Mouse (Mus musculus): ENCODE results near the gene Gpr21. TPM values are rescaled to one million over a fixed set of nuclear protein-coding genes. Genes with fewer than 3 reads are reported as not detected.

Gpr21 gene
- polyA plus RNA-seq (2015; fragmentation: Nextera tagmentation; extraction: Ambion mirVana): 0.67 and 1.0 TPM in 2 replicates

DNA sequence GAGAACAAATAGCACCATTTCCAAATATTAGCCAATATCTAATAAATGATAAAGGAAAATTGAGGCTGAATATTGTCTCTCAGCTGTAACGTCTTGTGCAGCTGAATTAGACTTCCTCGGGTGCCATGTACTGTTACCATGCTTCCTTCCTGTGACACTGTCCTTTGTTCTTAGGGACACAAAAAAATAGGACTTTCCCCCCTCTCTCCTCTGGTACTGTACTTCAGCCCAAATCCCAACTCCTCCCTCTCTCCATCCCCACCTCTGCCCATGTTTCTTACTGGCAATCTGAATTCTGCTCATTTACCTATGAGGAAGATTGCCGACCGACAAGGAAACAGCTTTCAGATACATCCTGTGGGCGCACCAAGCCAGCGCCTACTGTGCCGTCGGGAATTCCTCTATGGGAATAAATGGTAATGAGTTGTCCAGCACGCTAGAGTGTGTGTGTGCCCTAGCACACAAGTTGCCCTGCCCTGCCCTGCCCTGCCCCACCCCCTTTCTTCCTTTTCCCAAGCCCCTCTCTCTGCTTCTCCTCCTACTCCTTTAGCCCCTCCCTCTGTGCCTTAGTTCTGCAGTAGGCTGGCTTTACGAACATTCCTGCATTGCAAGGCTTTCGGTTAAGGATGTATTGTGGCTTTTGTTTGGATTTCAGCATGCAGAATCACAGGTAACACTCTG, at the start of gene Gpr21:
Gene Gpr21, plus strand, starts transcription at position 303 of the 681 bp plus-strand sequence.
- 0 out of 2 replicates have a peak within 1 kb of the TSS, but pooled peaks have one; percentile 14 for H3K4me3 ChIP-seq (replicated peaks; ENCODE audit: low read depth, low read length)
- no peaks in the 10 kb centered on the region for H3K9me3 ChIP-seq (replicated peaks; ENCODE audit: low read length)
- TF ChIP-seq CTCF (IDR thresholded peaks at IDR 0.05; ENCODE audit: low read depth): no peak
- DNase-seq (ENCODE audit: low spot score) (peak; percentile 60), ATAC-seq (replicated peaks; ENCODE audit: low FRiP score, low read depth) (no peak; the same call in 1 of the 2 replicates)
- no peaks in the 10 kb centered on the region for H3K27me3 ChIP-seq (ENCODE audit: insufficient read depth, low read length)
- peak within 1 kb of the TSS; percentile 1; the same call in 1 of the 2 replicates for H3K9ac ChIP-seq (ENCODE audit: low read depth, low read length)
- peak within 1 kb of the TSS; percentile 31 for H3K4me2 ChIP-seq (ENCODE audit: low read length)
- H3K36me3 ChIP-seq (ENCODE audit: insufficient read depth, low read length): peaks cover 5% of the 10 kb centered on the region; the same call in 1 of the 2 replicates
- WGBS: 26% methylated on average over 11 of the region's 11 CpGs
- no peaks in the 10 kb centered on the region for H3K4me1 ChIP-seq (replicated peaks; ENCODE audit: insufficient read depth, low read length)
- no peak within 1 kb of the TSS for H3K27ac ChIP-seq

DNA sequence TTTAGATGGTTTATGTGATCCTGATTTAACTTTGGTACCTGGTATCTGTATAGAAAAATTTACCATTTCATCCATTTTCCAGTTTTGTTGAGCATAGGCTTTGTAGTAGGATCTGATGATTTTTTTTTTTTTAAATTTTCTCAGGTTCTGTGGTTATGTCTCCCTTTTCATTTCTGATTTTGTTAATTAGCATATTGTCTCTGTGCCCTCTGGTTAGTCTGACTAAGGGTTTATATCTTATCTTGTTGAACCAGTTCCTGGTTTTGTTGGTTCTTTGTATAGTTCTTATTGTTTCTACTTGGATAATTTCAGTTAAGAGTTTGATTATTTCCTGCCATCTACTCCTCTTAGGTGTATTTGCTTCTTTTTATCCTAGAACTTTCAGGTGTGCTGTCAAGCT, 36.6 kb upstream of the Gpr21 start:
- H3K4me3 ChIP-seq (replicated peaks; ENCODE audit: low read depth, low read length): no peak overlapping the region
- DNase-seq (ENCODE audit: low spot score) (no peak), ATAC-seq (replicated peaks; ENCODE audit: low FRiP score, low read depth) (no peak)
- TF ChIP-seq CTCF (IDR thresholded peaks at IDR 0.05; ENCODE audit: low read depth): no peak
- H3K36me3 ChIP-seq (ENCODE audit: insufficient read depth, low read length): peaks cover 25% of the 10 kb centered on the region
- H3K27me3 ChIP-seq (ENCODE audit: insufficient read depth, low read length): no peaks in the 10 kb centered on the region
- H3K9me3 ChIP-seq (replicated peaks; ENCODE audit: low read length): no peaks in the 10 kb centered on the region
- H3K9ac ChIP-seq (ENCODE audit: low read depth, low read length): no peak overlapping the region
- H3K27ac ChIP-seq: no peak overlapping the region
- no peak overlapping the region for H3K4me2 ChIP-seq (ENCODE audit: low read length)
- H3K4me1 ChIP-seq (replicated peaks; ENCODE audit: insufficient read depth, low read length): no peaks in the 10 kb centered on the region

DNA sequence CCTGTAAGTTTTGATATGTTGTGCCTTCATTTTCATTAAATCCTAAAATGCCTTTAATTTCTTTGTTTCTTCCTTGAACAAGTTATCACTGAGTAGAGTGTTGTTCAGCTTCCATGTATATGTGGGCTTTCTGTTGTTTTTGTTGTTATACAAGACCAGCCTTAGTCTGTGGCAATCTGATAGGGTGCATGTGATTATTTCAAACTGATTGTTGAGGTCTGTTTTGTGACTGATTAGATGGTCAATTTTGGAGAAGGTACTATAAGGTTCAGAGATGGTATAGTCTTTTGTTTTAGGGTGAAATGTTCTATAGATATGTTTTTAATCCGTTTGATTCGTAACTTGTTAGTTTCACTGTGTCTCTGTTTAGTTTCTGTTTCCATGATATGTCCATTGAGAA, 36.1 kb upstream of the Gpr21 start:
- no peak for TF ChIP-seq CTCF (IDR thresholded peaks at IDR 0.05; ENCODE audit: low read depth)
- Histone ChIP-seq H3K36me3 (ENCODE audit: insufficient read depth, low read length) (peaks cover 25% of the 10 kb centered on the region), H3K27me3 (ENCODE audit: insufficient read depth, low read length) (no peaks in the 10 kb centered on the region), H3K9me3 (replicated peaks; ENCODE audit: low read length) (no peaks in the 10 kb centered on the region), H3K4me3 (replicated peaks; ENCODE audit: low read depth, low read length) (no peak overlapping the region), H3K4me1 (replicated peaks; ENCODE audit: insufficient read depth, low read length) (no peaks in the 10 kb centered on the region), H3K27ac (no peak overlapping the region), H3K9ac (ENCODE audit: low read depth, low read length) (no peak overlapping the region), H3K4me2 (ENCODE audit: low read length) (no peak overlapping the region)
- DNase-seq (ENCODE audit: low spot score): no peak
- WGBS: 98% methylated on average over 2 of the region's 2 CpGs
- no peak for ATAC-seq (replicated peaks; ENCODE audit: low FRiP score, low read depth)

DNA sequence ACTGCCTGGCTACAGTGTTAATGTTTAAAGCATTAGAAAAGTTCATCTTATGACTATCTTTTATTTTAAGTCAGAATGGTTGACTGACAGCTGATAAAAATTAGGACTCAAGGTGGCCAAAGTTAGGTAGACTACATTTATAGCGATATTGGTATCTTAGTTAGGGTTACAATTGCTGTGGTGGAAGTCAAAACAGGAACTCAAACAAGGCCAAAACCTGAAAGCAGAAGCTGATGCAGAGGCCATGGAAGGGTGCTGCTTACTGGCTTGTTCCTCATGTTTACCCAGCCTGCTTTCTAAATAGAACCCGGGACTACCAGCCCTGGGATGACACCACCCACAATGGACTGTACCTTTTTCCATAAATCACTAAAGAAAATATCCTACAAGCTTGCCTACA, 32.0 kb upstream of the Gpr21 start:
- TF ChIP-seq CTCF (IDR thresholded peaks at IDR 0.05; ENCODE audit: low read depth): no peak
- H3K36me3 ChIP-seq (ENCODE audit: insufficient read depth, low read length): peaks cover 19% of the 10 kb centered on the region
- WGBS: 73% methylated on average over 2 of the region's 2 CpGs
- H3K4me1 ChIP-seq (replicated peaks; ENCODE audit: insufficient read depth, low read length): no peaks in the 10 kb centered on the region
- no peak overlapping the region for H3K27ac ChIP-seq
- DNase-seq (ENCODE audit: low spot score): no peak
- no peaks in the 10 kb centered on the region for H3K9me3 ChIP-seq (replicated peaks; ENCODE audit: low read length)
- no peaks in the 10 kb centered on the region for H3K27me3 ChIP-seq (ENCODE audit: insufficient read depth, low read length)
- no peak for ATAC-seq (replicated peaks; ENCODE audit: low FRiP score, low read depth)
- H3K4me3 ChIP-seq (replicated peaks; ENCODE audit: low read depth, low read length): no peak overlapping the region
- H3K9ac ChIP-seq (ENCODE audit: low read depth, low read length): no peak overlapping the region
- no peak overlapping the region for H3K4me2 ChIP-seq (ENCODE audit: low read length)

DNA sequence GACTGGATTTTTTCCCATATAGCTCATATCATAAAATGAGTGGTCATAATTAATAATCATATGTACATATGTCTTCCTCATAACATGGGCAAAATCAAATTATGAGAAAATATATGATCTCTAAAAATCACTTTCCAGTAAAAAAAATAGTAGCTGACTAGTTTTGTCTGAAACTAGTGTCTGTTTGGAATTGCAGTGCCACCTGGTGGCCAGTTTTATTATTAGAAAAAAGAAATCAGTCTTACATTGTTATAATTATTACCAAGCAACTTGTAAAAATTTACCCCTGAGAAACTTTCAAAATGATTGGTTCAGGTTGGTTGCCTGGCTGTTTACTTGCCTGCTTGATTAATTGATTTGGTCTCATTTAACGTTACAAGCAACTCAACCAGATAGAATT, 30.8 kb upstream of the Gpr21 start:
- Histone ChIP-seq H3K27ac (no peak overlapping the region), H3K9me3 (replicated peaks; ENCODE audit: low read length) (no peaks in the 10 kb centered on the region), H3K9ac (ENCODE audit: low read depth, low read length) (no peak overlapping the region), H3K4me2 (ENCODE audit: low read length) (no peak overlapping the region), H3K4me3 (replicated peaks; ENCODE audit: low read depth, low read length) (no peak overlapping the region), H3K27me3 (ENCODE audit: insufficient read depth, low read length) (no peaks in the 10 kb centered on the region), H3K4me1 (replicated peaks; ENCODE audit: insufficient read depth, low read length) (no peaks in the 10 kb centered on the region), H3K36me3 (ENCODE audit: insufficient read depth, low read length) (peaks cover 22% of the 10 kb centered on the region)
- peak; percentile 75 for TF ChIP-seq CTCF (IDR thresholded peaks at IDR 0.05; ENCODE audit: low read depth)
- 78% methylated on average over 1 of the region's 1 CpGs for WGBS
- DNase-seq (ENCODE audit: low spot score) (peak; percentile 71), ATAC-seq (replicated peaks; ENCODE audit: low FRiP score, low read depth) (no peak)

DNA sequence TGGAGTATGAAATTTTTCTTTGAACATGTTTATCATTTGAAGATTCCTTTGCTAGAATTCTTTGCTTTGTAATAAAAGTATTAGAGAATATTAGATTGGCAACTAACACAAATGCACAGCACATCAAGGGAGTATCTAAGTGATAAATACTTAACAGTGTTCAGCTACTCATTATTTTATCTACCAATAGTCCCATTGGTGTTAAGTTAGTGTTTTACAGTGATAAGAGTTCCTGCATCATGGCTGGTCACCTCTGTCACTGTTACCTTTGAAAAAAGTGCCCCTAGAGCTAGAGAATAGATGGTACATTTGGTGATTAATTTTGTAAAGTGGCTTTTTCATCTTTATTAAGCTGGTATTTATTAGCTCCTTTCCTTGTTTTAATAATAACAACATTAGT, 29.7 kb upstream of the Gpr21 start:
- Histone ChIP-seq H3K4me3 (replicated peaks; ENCODE audit: low read depth, low read length) (no peak overlapping the region), H3K4me1 (replicated peaks; ENCODE audit: insufficient read depth, low read length) (no peaks in the 10 kb centered on the region), H3K4me2 (ENCODE audit: low read length) (no peak overlapping the region), H3K27ac (no peak overlapping the region), H3K9ac (ENCODE audit: low read depth, low read length) (no peak overlapping the region), H3K36me3 (ENCODE audit: insufficient read depth, low read length) (peaks cover 22% of the 10 kb centered on the region), H3K27me3 (ENCODE audit: insufficient read depth, low read length) (no peaks in the 10 kb centered on the region), H3K9me3 (replicated peaks; ENCODE audit: low read length) (no peaks in the 10 kb centered on the region)
- DNase-seq (ENCODE audit: low spot score) (no peak), ATAC-seq (replicated peaks; ENCODE audit: low FRiP score, low read depth) (no peak)
- TF ChIP-seq CTCF (IDR thresholded peaks at IDR 0.05; ENCODE audit: low read depth): no peak

DNA sequence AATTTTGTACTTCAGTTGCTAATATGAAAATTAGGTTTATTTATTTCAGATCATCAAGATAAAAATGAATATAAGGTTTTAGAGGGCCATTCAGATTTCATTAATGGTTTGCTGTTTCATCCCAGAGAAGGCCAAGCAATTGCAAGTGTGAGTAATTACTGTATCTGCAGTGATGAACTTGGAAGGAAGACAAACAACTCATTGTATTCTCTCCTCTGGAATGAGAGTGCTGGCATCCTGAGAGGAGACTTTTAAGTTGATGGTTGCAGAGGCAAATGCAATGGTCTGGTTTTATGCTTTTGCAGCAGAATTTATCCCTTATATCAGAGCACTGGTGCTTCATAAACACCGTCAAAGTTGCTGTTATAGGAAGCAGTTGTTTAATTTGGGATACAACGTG, 27.2 kb upstream of the Gpr21 start:
- no peak for TF ChIP-seq CTCF (IDR thresholded peaks at IDR 0.05; ENCODE audit: low read depth)
- no peak overlapping the region for H3K4me2 ChIP-seq (ENCODE audit: low read length)
- WGBS: 95% methylated on average over 2 of the region's 2 CpGs
- no peaks in the 10 kb centered on the region for H3K9me3 ChIP-seq (replicated peaks; ENCODE audit: low read length)
- DNase-seq (ENCODE audit: low spot score) (no peak), ATAC-seq (replicated peaks; ENCODE audit: low FRiP score, low read depth) (no peak)
- H3K4me3 ChIP-seq (replicated peaks; ENCODE audit: low read depth, low read length): no peak overlapping the region
- H3K27me3 ChIP-seq (ENCODE audit: insufficient read depth, low read length): no peaks in the 10 kb centered on the region
- H3K9ac ChIP-seq (ENCODE audit: low read depth, low read length): no peak overlapping the region
- peaks cover 30% of the 10 kb centered on the region for H3K36me3 ChIP-seq (ENCODE audit: insufficient read depth, low read length)
- H3K4me1 ChIP-seq (replicated peaks; ENCODE audit: insufficient read depth, low read length): no peaks in the 10 kb centered on the region
- no peak overlapping the region for H3K27ac ChIP-seq
